Mouse (Mus musculus) lung, postnatal 10 days (tissue): ENCODE results near the gene Gm19402.

Source experiments
- DNase-seq: peaks from one replicate; pipeline ENCODE4 v3.0.0; 2021

Gm19402 gene

GRCm38 (mm10) chr10:77663949-77664665 lies 26.4 kb downstream of the Gm19402 start:
- DNase-seq = no peak

DNA sequence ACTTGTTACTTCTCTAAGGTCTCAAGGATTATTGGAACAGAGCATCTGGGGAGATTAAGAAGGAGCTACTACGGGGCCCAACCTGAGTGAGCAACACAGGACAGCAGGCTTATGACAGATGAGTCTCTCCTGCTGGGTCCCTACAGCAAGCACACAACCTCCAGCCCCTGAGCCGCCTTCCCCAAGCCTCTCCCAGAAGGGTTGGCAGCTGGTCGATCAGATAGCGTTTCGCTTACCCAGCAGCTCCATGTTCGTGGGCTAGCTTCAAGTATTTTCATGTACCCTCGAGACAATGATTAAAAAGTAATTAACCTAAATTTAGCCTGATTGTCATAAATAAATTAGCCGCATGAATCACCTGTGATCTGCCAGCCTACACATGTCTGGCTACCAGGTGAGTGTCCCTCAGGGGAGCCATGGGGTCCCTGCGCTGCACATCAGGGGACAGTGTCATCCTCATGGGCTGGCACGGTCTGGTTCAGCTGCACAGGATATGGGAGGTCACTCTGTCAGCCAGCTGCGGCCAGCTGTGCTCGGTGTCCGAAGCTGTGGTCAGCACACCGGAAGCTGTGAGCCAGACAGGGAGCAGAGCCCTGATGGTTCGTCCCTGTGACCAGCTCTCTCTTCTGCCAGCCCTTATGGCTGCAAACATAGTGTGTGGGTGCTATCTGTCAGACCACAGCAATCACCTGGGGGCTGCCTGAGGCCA lies 32.1 kb downstream of the Gm19402 start:
- DNase-seq = peak; percentile 82

DNA sequence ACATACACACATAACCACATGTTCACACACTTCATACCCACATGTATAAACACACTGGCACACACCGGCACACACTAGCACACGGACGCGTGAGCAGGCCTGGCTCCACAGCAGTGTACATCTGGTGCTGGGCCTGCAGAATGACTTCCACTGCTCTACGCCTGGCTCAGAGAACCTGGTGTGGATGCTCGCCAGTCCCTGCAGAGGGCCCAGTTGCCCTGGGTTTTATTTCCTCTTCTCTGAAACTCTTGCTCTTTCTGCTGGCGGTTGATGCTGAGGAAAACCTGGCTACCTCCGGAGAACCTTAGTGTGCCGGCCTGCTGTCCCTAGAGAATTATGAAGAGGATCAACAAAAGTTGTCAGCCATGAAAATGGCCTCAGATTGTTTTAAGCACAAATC lies 38.5 kb downstream of the Gm19402 start:
- no peak for DNase-seq

GRCm38 (mm10) chr10:77647901-77648300 lies 42.7 kb downstream of the Gm19402 start:
- no peak for DNase-seq

DNA sequence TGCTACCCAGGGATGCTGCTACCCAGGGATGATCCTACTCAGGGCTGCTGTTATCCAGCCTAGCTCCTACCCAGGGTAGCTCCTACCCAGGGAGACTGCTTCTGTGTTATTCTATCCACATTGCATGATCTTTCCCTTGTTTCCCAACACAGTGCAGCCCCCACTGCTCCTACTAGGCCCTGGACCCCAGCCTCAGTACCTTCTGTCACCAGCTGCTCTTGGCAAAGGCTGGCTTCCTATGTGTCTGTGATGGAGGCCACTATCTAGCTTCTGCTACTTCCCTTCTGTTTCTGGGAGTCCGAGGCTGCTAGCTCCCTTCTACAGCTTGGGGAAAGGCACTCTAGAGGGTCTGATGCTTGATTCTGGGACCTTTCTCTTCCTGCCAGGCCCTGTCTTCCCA lies 43.1 kb downstream of the Gm19402 start:
- no peak for DNase-seq

- DNase-seq = no peak
Observed at GRCm38 (mm10) chr10:77645571-77645970, 45.0 kb downstream of the Gm19402 start.

DNA sequence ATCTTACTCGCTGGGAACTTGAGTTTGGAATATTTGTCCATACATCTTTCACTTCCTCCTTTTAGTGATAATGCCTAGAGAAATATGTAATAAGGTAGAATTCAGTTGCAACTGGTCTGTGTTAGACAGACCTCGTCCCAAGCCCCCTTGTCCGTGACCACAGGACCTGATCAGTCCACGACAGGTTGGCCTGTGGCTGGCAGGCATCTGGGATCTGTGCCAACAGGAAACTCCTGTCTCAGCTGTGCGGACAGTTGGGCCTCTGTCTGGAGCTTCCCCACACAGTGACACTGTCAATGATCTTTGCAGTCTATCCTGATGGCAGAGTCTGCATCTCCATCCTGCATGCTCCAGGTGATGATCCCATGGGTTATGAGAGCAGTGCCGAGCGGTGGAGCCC lies 47.4 kb downstream of the Gm19402 start:
- no peak for DNase-seq
